Mouse (Mus musculus) spleen, postnatal 36 days (tissue): Measurements from ENCODE around the gene Atf5.
A peak's percentile ranks its signal among the peaks of the same experiment; 100 is the strongest.

Experiments
- DNase-seq, 2 experiments: peaks; one replicate each; pipeline ENCODE4 v3.0.0; 2022; ENCODE audit warnings: low spot score in 2 of 2, mixed read lengths in 1 of 2

Atf5 gene

GRCm38 (mm10) chr7:44850146-44850545 lies 33.7 kb upstream of the Atf5 start:
- peak; percentile 73 to 80 for DNase-seq

GRCm38 (mm10) chr7:44849416-44850111 lies 33.1 kb upstream of the Atf5 start:
- peak; percentile 91 to 92 for DNase-seq

- DNase-seq: peak; percentile 99 to 100
These were observed 32.3 kb upstream of the Atf5 start, which contains the start of the genes Akt1s1 and Tbc1d17 for GRCm38 (mm10) chr7:44848561-44849415. Gene Akt1s1, plus strand, starts transcription at chr7:44848991. Gene Tbc1d17, minus strand, starts transcription at chr7:44849079.

- DNase-seq: no peak
These were observed 31.3 kb upstream of the Atf5 start for GRCm38 (mm10) chr7:44847772-44848171.

GRCm38 (mm10) chr7:44846804-44847203 lies 30.3 kb upstream of the Atf5 start:
- DNase-seq: no peak

GRCm38 (mm10) chr7:44845006-44845405 lies 28.5 kb upstream of the Atf5 start:
- DNase-seq: no peak

GRCm38 (mm10) chr7:44841825-44842463 lies 25.5 kb upstream of the Atf5 start:
- DNase-seq: no peak

- peak; percentile 52 to 62 for DNase-seq
These were observed 24.0 kb upstream of the Atf5 start for GRCm38 (mm10) chr7:44840426-44840825.

- DNase-seq: peak; percentile 86 to 88
These were observed 23.2 kb upstream of the Atf5 start for GRCm38 (mm10) chr7:44839491-44840191.

- DNase-seq: no peak
These were observed 22.7 kb upstream of the Atf5 start for GRCm38 (mm10) chr7:44839171-44839490.

- no peak for DNase-seq
These were observed 21.6 kb upstream of the Atf5 start for GRCm38 (mm10) chr7:44838073-44838472.

- no peak for DNase-seq
These were observed 20.1 kb upstream of the Atf5 start for GRCm38 (mm10) chr7:44836423-44837053.

- peak; percentile 91 to 93 for DNase-seq
These were observed 19.6 kb upstream of the Atf5 start for GRCm38 (mm10) chr7:44836016-44836404.

GRCm38 (mm10) chr7:44835373-44836015 lies 19.0 kb upstream of the Atf5 start:
- peak; percentile 73 to 74 for DNase-seq

- DNase-seq: no peak
These were observed 16.3 kb upstream of the Atf5 start for GRCm38 (mm10) chr7:44832763-44833162.

- no peak for DNase-seq
These were observed 12.2 kb upstream of the Atf5 start for GRCm38 (mm10) chr7:44828706-44829105.

- no peak for DNase-seq
These were observed 10.3 kb upstream of the Atf5 start for GRCm38 (mm10) chr7:44826771-44827170.

- peak; percentile 75 to 83 for DNase-seq
These were observed 8.4 kb upstream of the Atf5 start for GRCm38 (mm10) chr7:44824872-44825271.

GRCm38 (mm10) chr7:44823409-44823808 lies 7.0 kb upstream of the Atf5 start:
- no peak for DNase-seq

- no peak for DNase-seq
These were observed 5.4 kb upstream of the Atf5 start for GRCm38 (mm10) chr7:44821666-44822448.
